Mouse (Mus musculus) liver, postnatal 0 days (tissue): ENCODE data around the gene Noxred1. TPM values are rescaled to one million over a fixed set of nuclear protein-coding genes. Genes with fewer than 3 reads are reported as not detected.

ENCODE experiments used
- ATAC-seq: fragments of 200-750 bp; cut with Nextera tagmentation; 2 replicates; pipeline ENCODE4 v1.8.0; 2017; ENCODE audit warnings: mild to moderate bottlenecking, moderate library complexity
- DNase-seq: peaks from one replicate; pipeline ENCODE4 v3.0.0-alpha.2; 2016
- H3K27ac ChIP-seq: fragments of 300-500 bp; sonication (generic); 2 replicates; pipeline ENCODE4 v1.5.1; 2014; ENCODE audit warnings: antibody characterized with exemption, moderate library complexity, mild to moderate bottlenecking, low read depth
- H3K27me3 ChIP-seq: fragments of 300-500 bp; sonication (generic); 2 replicates; pipeline ENCODE4 v1.6.1; 2014; ENCODE audit warnings: low read length, control low read depth, mixed read lengths; ENCODE audit not compliant: insufficient read depth
- H3K36me3 ChIP-seq: fragments of 300-500 bp; sonication (generic); replicated peaks from 2 replicates; pipeline ENCODE4 v1.6.1; 2014; ENCODE audit warnings: mild to moderate bottlenecking, control low read depth, low read length, moderate library complexity, mixed read lengths; ENCODE audit not compliant: insufficient read depth
- H3K4me1 ChIP-seq: fragments of 300-500 bp; sonication (generic); 2 replicates; pipeline ENCODE4 v1.6.1; 2014; ENCODE audit warnings: antibody characterized with exemption, mild to moderate bottlenecking, control low read depth; ENCODE audit not compliant: insufficient read depth
- H3K4me2 ChIP-seq: fragments of 300-500 bp; sonication (generic); 2 replicates; pipeline ENCODE4 v1.6.1; 2014; ENCODE audit warnings: low read depth, mild to moderate bottlenecking, low read length, moderate library complexity, mixed read lengths
- H3K4me3 ChIP-seq: fragments of 300-500 bp; sonication (generic); 2 replicates; pipeline ENCODE4 v1.5.1; 2014; ENCODE audit warnings: low read depth, low read length
- H3K9ac ChIP-seq: fragments of 300-500 bp; sonication (generic); replicated peaks from 2 replicates; pipeline ENCODE4 v1.6.1; 2014; ENCODE audit warnings: mild to moderate bottlenecking, moderate library complexity
- H3K9me3 ChIP-seq: fragments of 300-500 bp; sonication (generic); 2 replicates; pipeline ENCODE4 v1.6.1; 2016; ENCODE audit warnings: mild to moderate bottlenecking, control low read depth, low read length, mixed read lengths
- CTCF ChIP-seq: sonication (generic); IDR thresholded peaks from 2 replicates; pipeline ENCODE4 v1.5.1; 2016; ENCODE audit warnings: antibody characterized with exemption, low read depth
- EP300 ChIP-seq: IDR thresholded peaks from 2 replicates; pipeline ENCODE4 v1.6.1; 2016; ENCODE audit warnings: antibody characterized with exemption, low read depth, mild to moderate bottlenecking
- WGBS: fragments of 180-500 bp; shearing (Covaris S2); extraction: QIAGEN DNeasy Blood & Tissue Kit; methylation state at CpG from one replicate; pipeline ENCODE4 v1.1.7; 2014; ENCODE audit not compliant: insufficient replicate concordance; 5-methylcytosine and 5-hydroxymethylcytosine counted together
- polyA plus RNA-seq: library from polyadenylated mRNA; unstranded; fragments of >200 nt; fragmentation: Nextera tagmentation; extraction: Ambion mirVana; gene quantifications from 2 replicates; pipeline ENCODE4 v1.2.1, GENCODE M21; 2015

Gene Noxred1
- 0.19 and 0.45 TPM in 2 replicates for polyA plus RNA-seq

GRCm38 (mm10) chr12:87238632-87239031 is at the start of gene Noxred1:
TSS of gene Noxred1 (minus strand) at chr12:87238732.
- no peaks in the 10 kb centered on the region for H3K4me1 ChIP-seq
- H3K4me3 ChIP-seq = no peak within 1 kb of the TSS
- H3K9ac ChIP-seq = no peak within 1 kb of the TSS
- peak within 1 kb of the TSS; percentile 57; the same call in 1 of the 2 replicates for H3K27ac ChIP-seq
- no peaks in the 10 kb centered on the region for H3K9me3 ChIP-seq
- H3K4me2 ChIP-seq = no peak within 1 kb of the TSS
- DNase-seq = no peak
- TF ChIP-seq EP300 (no peak), CTCF (no peak)
- peaks cover 20% of the 10 kb centered on the region for H3K36me3 ChIP-seq
- H3K27me3 ChIP-seq = no peaks in the 10 kb centered on the region
- WGBS = 75% methylated on average over 1 of the region's 1 CpGs
- no peak for ATAC-seq

DNA sequence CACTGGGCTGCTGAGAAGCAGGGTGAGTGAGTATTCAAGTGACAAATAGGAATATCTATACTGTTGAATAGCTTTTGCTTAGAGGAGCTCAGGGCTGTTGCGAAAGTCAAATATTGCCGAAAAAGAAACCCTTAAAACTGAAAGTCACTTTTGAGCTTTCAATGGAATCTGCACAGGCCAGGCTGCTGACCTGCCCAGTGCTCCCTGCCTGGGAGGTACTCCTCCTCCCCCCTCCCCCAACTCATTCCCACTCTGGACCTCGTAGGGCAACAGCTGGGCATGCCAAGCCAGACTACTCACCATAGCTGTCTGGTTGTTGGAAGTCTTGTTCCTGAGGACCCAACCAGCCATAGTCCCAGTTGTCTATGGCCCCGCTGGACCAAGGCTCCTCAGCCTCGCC is 46.2 kb upstream of the Noxred1 start:
- H3K4me3 ChIP-seq = no peak overlapping the region
- no peak overlapping the region for H3K4me2 ChIP-seq
- H3K9me3 ChIP-seq = no peaks in the 10 kb centered on the region; the same call in 1 of the 2 replicates
- H3K4me1 ChIP-seq = no peaks in the 10 kb centered on the region
- no peak overlapping the region for H3K27ac ChIP-seq
- H3K9ac ChIP-seq = no peak overlapping the region
- ATAC-seq (peak; percentile 54), DNase-seq (no peak)
- H3K27me3 ChIP-seq = no peaks in the 10 kb centered on the region
- TF ChIP-seq CTCF (no peak), EP300 (no peak)
- 63% methylated on average over 5 of the region's 5 CpGs for WGBS
- no peaks in the 10 kb centered on the region for H3K36me3 ChIP-seq

DNA sequence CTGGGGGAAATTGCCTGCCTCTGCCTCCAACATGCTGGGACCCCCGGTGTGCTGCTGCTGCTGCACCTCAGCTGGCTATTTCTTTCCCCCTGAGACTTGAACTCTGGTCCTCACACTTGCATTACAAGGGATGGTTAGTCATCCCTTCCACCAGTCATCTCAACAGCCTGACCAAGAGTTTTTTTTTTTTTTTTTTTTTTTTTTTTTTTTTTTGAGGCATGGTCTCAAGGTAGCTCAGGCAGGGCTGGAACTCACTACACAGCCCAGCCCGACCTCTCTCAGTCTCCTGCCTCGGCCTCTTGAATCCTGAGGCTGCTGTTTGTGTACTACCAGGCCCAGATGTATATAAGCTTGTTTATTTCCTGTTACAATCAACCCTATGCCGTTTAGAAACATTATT is 45.7 kb upstream of the Noxred1 start:
- WGBS = 62% methylated on average over 4 of the region's 4 CpGs
- no peak for DNase-seq
- no peaks in the 10 kb centered on the region for H3K27me3 ChIP-seq
- no peak overlapping the region for H3K4me3 ChIP-seq
- ATAC-seq = no peak
- H3K36me3 ChIP-seq = no peaks in the 10 kb centered on the region
- H3K4me2 ChIP-seq = no peak overlapping the region
- H3K4me1 ChIP-seq = no peaks in the 10 kb centered on the region
- no peak overlapping the region for H3K9ac ChIP-seq
- H3K27ac ChIP-seq = no peak overlapping the region
- TF ChIP-seq EP300 (no peak), CTCF (no peak)
- H3K9me3 ChIP-seq = no peaks in the 10 kb centered on the region; the same call in 1 of the 2 replicates

DNA sequence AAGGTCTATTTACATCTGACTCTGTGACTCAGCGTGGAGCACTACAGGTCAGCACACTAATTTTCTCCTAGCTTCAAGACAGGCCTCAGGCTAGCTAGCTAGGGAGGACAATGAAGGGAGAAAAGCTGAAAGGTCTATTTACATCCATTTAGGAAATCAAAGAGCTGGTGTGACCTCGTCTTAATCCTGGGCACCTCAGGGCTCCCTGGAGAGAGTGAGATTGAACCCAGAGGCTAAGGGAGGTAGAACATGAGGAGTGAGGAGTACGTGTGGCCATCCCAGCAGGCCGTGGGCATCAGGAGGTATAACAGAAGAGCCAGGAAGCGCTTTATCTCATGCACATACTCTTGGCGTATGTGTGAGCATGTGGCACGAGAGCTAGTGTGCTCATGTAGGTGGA is 45.2 kb upstream of the Noxred1 start:
- H3K9ac ChIP-seq = no peak overlapping the region
- no peak for DNase-seq
- H3K4me1 ChIP-seq = no peaks in the 10 kb centered on the region
- no peak for TF ChIP-seq EP300
- no peak for TF ChIP-seq CTCF
- no peaks in the 10 kb centered on the region for H3K36me3 ChIP-seq
- H3K4me3 ChIP-seq = no peak overlapping the region
- ATAC-seq = no peak
- no peak overlapping the region for H3K4me2 ChIP-seq
- H3K9me3 ChIP-seq = no peaks in the 10 kb centered on the region; the same call in 1 of the 2 replicates
- no peak overlapping the region for H3K27ac ChIP-seq
- 74% methylated on average over 7 of the region's 7 CpGs for WGBS
- H3K27me3 ChIP-seq = no peaks in the 10 kb centered on the region

- ATAC-seq (no peak), DNase-seq (no peak)
- Histone ChIP-seq H3K36me3 (no peaks in the 10 kb centered on the region), H3K27me3 (no peaks in the 10 kb centered on the region), H3K4me1 (no peaks in the 10 kb centered on the region), H3K27ac (no peak overlapping the region), H3K9me3 (no peaks in the 10 kb centered on the region), H3K9ac (no peak overlapping the region), H3K4me2 (no peak overlapping the region), H3K4me3 (no peak overlapping the region)
- 90% methylated on average over 4 of the region's 4 CpGs for WGBS
- no peak for TF ChIP-seq CTCF
- no peak for TF ChIP-seq EP300
Measured at GRCm38 (mm10) chr12:87282743-87283142, 44.2 kb upstream of the Noxred1 start.

DNA sequence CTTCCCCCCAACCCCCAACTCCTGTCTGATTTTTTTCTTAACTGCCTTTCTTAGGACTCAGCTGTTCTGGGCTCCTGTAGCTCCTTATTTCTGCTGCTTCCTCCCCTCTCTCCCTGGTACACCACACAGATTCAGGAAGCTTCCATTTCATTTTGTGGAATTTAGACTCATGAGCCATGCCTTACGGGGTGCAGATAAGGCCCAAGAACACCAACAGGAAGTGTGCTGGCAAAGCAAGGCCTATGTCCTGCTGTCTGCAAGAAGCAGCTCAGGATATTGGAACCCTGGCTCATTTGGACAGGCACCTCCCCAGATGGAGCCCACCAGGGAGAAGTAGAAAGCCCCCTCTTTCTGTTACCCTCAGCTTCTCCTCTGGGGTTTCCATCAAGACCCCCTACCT is 43.2 kb upstream of the Noxred1 start:
- Histone ChIP-seq H3K9me3 (no peaks in the 10 kb centered on the region), H3K9ac (no peak overlapping the region), H3K4me2 (no peak overlapping the region), H3K4me3 (no peak overlapping the region), H3K27ac (no peak overlapping the region; the same call in 1 of the 2 replicates), H3K36me3 (no peaks in the 10 kb centered on the region), H3K27me3 (no peaks in the 10 kb centered on the region), H3K4me1 (no peaks in the 10 kb centered on the region)
- WGBS = 29% methylated on average over 1 of the region's 1 CpGs
- DNase-seq = no peak
- ATAC-seq = no peak
- TF ChIP-seq EP300 (no peak), CTCF (no peak)

- no peaks in the 10 kb centered on the region for H3K27me3 ChIP-seq
- H3K27ac ChIP-seq = no peak overlapping the region
- no peaks in the 10 kb centered on the region for H3K9me3 ChIP-seq
- H3K4me3 ChIP-seq = no peak overlapping the region
- DNase-seq (no peak), ATAC-seq (no peak)
- no peak overlapping the region for H3K4me2 ChIP-seq
- no peak overlapping the region for H3K9ac ChIP-seq
- no peak for TF ChIP-seq CTCF
- TF ChIP-seq EP300 = no peak
- peaks cover 12% of the 10 kb centered on the region for H3K36me3 ChIP-seq
- 0 out of 2 replicates have a peak, but pooled peaks cover 3% of the 10 kb centered on the region for H3K4me1 ChIP-seq
- WGBS = 68% methylated on average over 14 of the region's 14 CpGs
Measured at GRCm38 (mm10) chr12:87279879-87280278, 41.3 kb upstream of the Noxred1 start.
